Mouse (Mus musculus) bone marrow, adult 2 months (tissue): ENCODE measurements around the gene Dydc1. TPM values are rescaled to one million over a fixed set of nuclear protein-coding genes. Genes with fewer than 3 reads are reported as not detected.

Experiments used
- H3K27ac ChIP-seq: fragments of 200-500 bp; 2 replicates; pipeline ENCODE4 v1.5.1; 2012; ENCODE audit warnings: low read depth, mild to moderate bottlenecking, control low read depth, inconsistent platforms, low read length; ENCODE audit not compliant: control insufficient read depth, poor library complexity, insufficient read depth
- H3K4me1 ChIP-seq: fragments of 200-500 bp; 2 replicates; pipeline ENCODE4 v1.6.1; 2011; ENCODE audit warnings: low read length; ENCODE audit not compliant: control insufficient read depth, insufficient read depth
- H3K4me3 ChIP-seq: fragments of 200-500 bp; replicated peaks from 2 replicates; pipeline ENCODE3; 2011; ENCODE audit warnings: mild to moderate bottlenecking, low read depth, low read length, control low read depth; ENCODE audit not compliant: control insufficient read depth
- CTCF ChIP-seq: fragments of 200-500 bp; IDR thresholded peaks from 2 replicates; pipeline ENCODE4 v1.5.1; 2011; ENCODE audit warnings: low read length, control low read depth; ENCODE audit not compliant: control insufficient read depth, insufficient read depth
- POLR2A ChIP-seq: fragments of 200-500 bp; IDR thresholded peaks from 2 replicates; pipeline ENCODE4 v1.6.1; 2011; ENCODE audit warnings: low read depth, mild to moderate bottlenecking, control low read depth, low read length, borderline replicate concordance; ENCODE audit not compliant: control insufficient read depth
- WGBS: fragments of 180-500 bp; shearing (Covaris S2); methylation state at CpG from one replicate; pipeline ENCODE4 v1.1.7; 2018; 5-methylcytosine and 5-hydroxymethylcytosine counted together
- polyA plus RNA-seq: library from polyadenylated mRNA; stranded (reverse); fragments of >200 nt; gene quantifications from 2 replicates; pipeline ENCODE4 v1.2.4, GENCODE M21; 2011; ENCODE audit warnings: low replicate concordance; ENCODE audit not compliant: missing spikeins, insufficient read depth, insufficient read length

The Dydc1 gene
- polyA plus RNA-seq, 1 experiment, result 2.5 TPM

DNA sequence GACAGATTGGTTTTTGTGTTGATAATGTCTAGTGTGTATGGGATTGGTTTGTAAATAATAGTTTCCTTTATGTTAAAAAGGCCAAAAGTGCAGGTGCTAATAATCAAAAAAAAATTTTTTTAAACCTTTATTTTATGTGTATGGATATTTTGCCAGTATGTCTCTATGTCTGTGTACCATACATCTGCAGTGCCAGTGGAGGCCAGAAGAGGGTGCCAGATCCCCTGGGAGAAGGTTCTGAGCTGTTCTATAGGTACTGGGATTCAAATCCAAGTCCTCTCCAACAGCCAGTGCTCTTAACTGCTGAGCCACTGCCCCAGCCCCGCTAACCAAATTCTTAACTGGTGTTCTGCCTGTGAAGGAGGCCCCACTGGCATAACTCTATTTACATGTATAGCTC lies 14.8 kb downstream of the Dydc1 start:
- Histone ChIP-seq H3K4me3 (no peak overlapping the region), H3K27ac (no peak overlapping the region), H3K4me1 (no peaks in the 10 kb centered on the region)
- TF ChIP-seq CTCF (peak; percentile 48; the same call in 1 of the 2 replicates), POLR2A (no peak)
- 73% methylated on average over 1 of the region's 1 CpGs for WGBS

DNA sequence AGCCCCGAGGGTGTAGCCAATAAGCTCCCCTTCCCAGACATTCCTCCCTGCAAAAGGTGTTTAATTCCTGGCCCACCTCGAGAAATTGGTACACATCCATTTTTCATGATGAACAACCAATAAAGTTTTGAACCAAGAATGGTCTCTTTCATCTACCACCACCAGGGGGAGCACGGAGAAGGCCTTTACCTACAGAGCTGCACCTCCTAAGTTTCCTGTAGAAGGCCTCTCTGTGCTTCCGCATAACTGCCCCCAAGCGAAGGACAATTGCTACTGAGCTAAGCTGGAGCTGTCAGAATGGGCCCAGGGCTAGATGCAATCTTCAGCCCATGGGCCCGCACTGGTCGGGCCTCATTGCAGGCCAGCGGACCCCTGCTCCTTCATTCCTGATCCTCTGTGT lies 18.1 kb downstream of the Dydc1 start:
- TF ChIP-seq POLR2A (no peak), CTCF (no peak)
- no peaks in the 10 kb centered on the region for H3K4me1 ChIP-seq
- 52% methylated on average over 8 of the region's 8 CpGs for WGBS
- H3K27ac ChIP-seq, result no peak overlapping the region
- no peak overlapping the region for H3K4me3 ChIP-seq

GRCm38 (mm10) chr14:41094114-41094513 lies 21.4 kb downstream of the Dydc1 start:
- TF ChIP-seq POLR2A, result no peak
- TF ChIP-seq CTCF, result no peak
- WGBS, result 36% methylated on average over 1 of the region's 1 CpGs
- Histone ChIP-seq H3K27ac (no peak overlapping the region), H3K4me1 (no peaks in the 10 kb centered on the region), H3K4me3 (no peak overlapping the region)

- TF ChIP-seq CTCF (no peak), POLR2A (no peak)
- H3K27ac ChIP-seq, result no peak overlapping the region
- no peak overlapping the region for H3K4me3 ChIP-seq
- no peaks in the 10 kb centered on the region for H3K4me1 ChIP-seq
- whole genome bisulfite sequencing, result 78% methylated on average over 3 of the region's 3 CpGs
Measured at GRCm38 (mm10) chr14:41096296-41096860, 23.7 kb downstream of the Dydc1 start.

- TF ChIP-seq POLR2A (no peak), CTCF (no peak)
- H3K4me1 ChIP-seq, result no peaks in the 10 kb centered on the region
- no peak overlapping the region for H3K4me3 ChIP-seq
- 75% methylated on average over 1 of the region's 1 CpGs for WGBS
- H3K27ac ChIP-seq, result no peak overlapping the region
Measured at GRCm38 (mm10) chr14:41098726-41099125, 26.0 kb downstream of the Dydc1 start.

DNA sequence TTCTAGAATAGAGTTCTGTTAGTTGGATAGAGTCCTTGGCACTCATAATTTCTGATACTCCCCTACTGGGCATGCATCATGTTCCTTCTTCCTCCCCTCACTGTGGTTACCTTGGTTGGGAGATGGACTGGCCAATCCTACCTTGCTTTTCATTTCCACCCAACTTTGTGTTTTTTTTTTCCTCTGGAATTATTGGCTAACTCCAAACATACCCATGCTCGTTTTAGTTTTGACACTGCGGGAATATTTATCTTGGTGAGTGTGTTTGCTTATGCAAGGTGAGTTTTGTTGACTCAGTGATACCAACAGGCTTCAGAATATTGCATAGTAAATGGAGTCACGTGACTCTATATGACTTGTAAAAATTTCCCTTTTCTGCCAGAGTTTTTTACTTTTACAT lies 28.0 kb downstream of the Dydc1 start:
- Histone ChIP-seq H3K4me3 (no peak overlapping the region), H3K27ac (no peak overlapping the region), H3K4me1 (no peaks in the 10 kb centered on the region)
- 76% methylated on average over 3 of the region's 3 CpGs for WGBS
- no peak for TF ChIP-seq POLR2A
- no peak for TF ChIP-seq CTCF

DNA sequence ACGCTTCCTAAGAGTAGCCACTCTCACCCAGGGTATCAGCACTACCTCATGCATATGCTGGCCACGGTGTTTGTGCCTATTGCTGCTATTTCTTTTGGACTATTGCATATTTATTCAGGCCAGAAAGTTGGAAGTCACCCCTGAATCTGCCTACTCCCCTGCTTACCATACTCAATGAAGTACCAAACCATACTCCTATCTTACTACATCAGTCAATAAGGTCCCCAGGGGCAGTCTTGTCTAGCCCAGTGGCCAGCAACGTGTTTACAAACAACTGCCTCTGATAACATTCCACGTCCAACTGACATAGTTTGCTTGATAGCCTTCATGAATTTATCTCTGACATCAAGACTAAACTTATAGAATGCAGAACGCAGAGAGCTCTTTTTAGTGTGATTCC lies 28.5 kb downstream of the Dydc1 start:
- H3K27ac ChIP-seq, result no peak overlapping the region
- TF ChIP-seq POLR2A (no peak), CTCF (no peak)
- no peaks in the 10 kb centered on the region for H3K4me1 ChIP-seq
- WGBS, result 71% methylated on average over 5 of the region's 5 CpGs
- no peak overlapping the region for H3K4me3 ChIP-seq

GRCm38 (mm10) chr14:41102269-41102668 lies 29.6 kb downstream of the Dydc1 start:
- no peak for TF ChIP-seq POLR2A
- no peak for TF ChIP-seq CTCF
- WGBS, result 73% methylated on average over 2 of the region's 2 CpGs
- Histone ChIP-seq H3K4me1 (no peaks in the 10 kb centered on the region), H3K27ac (no peak overlapping the region), H3K4me3 (no peak overlapping the region)

GRCm38 (mm10) chr14:41104853-41105444 lies 32.2 kb downstream of the Dydc1 start, which contains the start of gene Mat1a:
TSS of gene Mat1a (plus strand) at chr14:41105035.
- TF ChIP-seq POLR2A (no peak), CTCF (no peak)
- Histone ChIP-seq H3K4me1 (no peaks in the 10 kb centered on the region), H3K27ac (no peak within 1 kb of the TSS), H3K4me3 (no peak within 1 kb of the TSS)
- WGBS, result 65% methylated on average over 10 of the region's 10 CpGs
